Mouse (Mus musculus) midbrain, postnatal 0 days (tissue): ENCODE data around the gene Stard5. TPM values are rescaled to one million over a fixed set of nuclear protein-coding genes. Genes with fewer than 3 reads are reported as not detected.
A peak's percentile ranks its signal among the peaks of the same experiment; 100 is the strongest.

Experiments used
- ATAC-seq: fragments of 200-750 bp; cut with Nextera tagmentation; 2 replicates; pipeline ENCODE4 v1.8.0; 2017; ENCODE audit warnings: moderate number of reproducible peaks, mild to moderate bottlenecking, moderate TSS enrichment, moderate library complexity; ENCODE audit not compliant: low FRiP score
- DNase-seq: peaks from one replicate; pipeline ENCODE4 v3.0.0-alpha.2; 2015; ENCODE audit warnings: low spot score
- H3K27ac ChIP-seq: fragments of 300-500 bp; sonication (generic); 2 replicates; pipeline ENCODE4 v1.5.1; 2014; ENCODE audit warnings: low read depth, mild to moderate bottlenecking, low read length, mixed read lengths
- H3K27me3 ChIP-seq: fragments of 300-500 bp; sonication (generic); 2 replicates; pipeline ENCODE4 v1.6.1; 2014; ENCODE audit warnings: low read length, control low read depth, mixed read lengths; ENCODE audit not compliant: insufficient read depth
- H3K36me3 ChIP-seq: fragments of 300-500 bp; sonication (generic); 2 replicates; pipeline ENCODE4 v1.6.1; 2014; ENCODE audit warnings: low read length, control low read depth, mixed read lengths; ENCODE audit not compliant: insufficient read depth
- H3K4me1 ChIP-seq: fragments of 300-500 bp; sonication (generic); 2 replicates; pipeline ENCODE4 v1.6.1; 2014; ENCODE audit warnings: mild to moderate bottlenecking, control low read depth, antibody characterized with exemption, low read length, mixed read lengths; ENCODE audit not compliant: insufficient read depth
- H3K4me2 ChIP-seq: fragments of 300-500 bp; sonication (generic); 2 replicates; pipeline ENCODE4 v1.6.1; 2014; ENCODE audit warnings: low read depth, mild to moderate bottlenecking, low read length, mixed read lengths; ENCODE audit not compliant: poor library complexity, severe bottlenecking
- H3K4me3 ChIP-seq: fragments of 300-500 bp; sonication (generic); 2 replicates; pipeline ENCODE4 v1.5.1; 2014; ENCODE audit warnings: low read depth, mild to moderate bottlenecking, low read length, moderate library complexity
- H3K9ac ChIP-seq: fragments of 300-500 bp; sonication (generic); replicated peaks from 2 replicates; pipeline ENCODE4 v1.6.1; 2014; ENCODE audit warnings: mild to moderate bottlenecking, low read length, moderate library complexity, mixed read lengths; ENCODE audit not compliant: poor library complexity, severe bottlenecking
- H3K9me3 ChIP-seq: fragments of 300-500 bp; sonication (generic); 2 replicates; pipeline ENCODE4 v1.6.1; 2016; ENCODE audit warnings: low read length, control low read depth
- CTCF ChIP-seq: IDR thresholded peaks from 2 replicates; pipeline ENCODE4 v1.5.1; 2016; ENCODE audit warnings: antibody characterized with exemption, mild to moderate bottlenecking
- WGBS: fragments of 180-500 bp; shearing (Covaris S2); extraction: QIAGEN DNeasy Blood & Tissue Kit; methylation state at CpG from one replicate; pipeline ENCODE4 v1.1.7; 2014; 5-methylcytosine and 5-hydroxymethylcytosine counted together
- polyA plus RNA-seq: library from polyadenylated mRNA; unstranded; fragments of >200 nt; fragmentation: Nextera tagmentation; extraction: Ambion mirVana; gene quantifications from 2 replicates; pipeline ENCODE4 v1.2.1, GENCODE M21; 2015
- total RNA-seq: library from RNA; depleted of rRNA; stranded (reverse); fragments of >200 nt; gene quantifications from 2 replicates; pipeline ENCODE4 v1.2.3, GENCODE M21; 2014

Gene Stard5
- total and polyA plus RNA-seq, 2 experiments from 2014 or later: 4.3 to 6.8 TPM

DNA sequence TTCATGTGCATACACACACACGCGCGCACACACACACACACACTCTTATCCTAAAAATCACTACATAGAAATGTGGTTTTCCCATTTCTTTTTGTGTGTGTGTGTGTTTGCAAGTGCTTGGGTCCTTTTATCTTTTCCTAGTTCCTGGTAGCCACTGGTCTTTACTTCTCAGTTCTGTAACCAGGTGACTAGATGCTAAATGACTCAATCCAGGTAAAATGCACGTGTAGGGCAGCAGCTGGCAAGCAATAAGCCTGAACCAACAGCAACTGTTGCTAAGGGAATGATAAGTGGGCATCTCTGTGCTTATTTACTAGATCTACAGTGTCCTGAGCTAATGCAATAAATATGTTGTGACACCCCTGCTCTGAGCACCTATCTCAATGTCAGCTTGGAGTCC lies 4.4 kb upstream of the Stard5 start:
- Histone ChIP-seq H3K9ac (no peak overlapping the region), H3K27ac (no peak overlapping the region), H3K4me1 (peaks cover 5% of the 10 kb centered on the region; the same call in 1 of the 2 replicates), H3K4me2 (no peak overlapping the region), H3K36me3 (no peaks in the 10 kb centered on the region), H3K4me3 (no peak overlapping the region), H3K9me3 (no peaks in the 10 kb centered on the region), H3K27me3 (no peaks in the 10 kb centered on the region)
- DNase-seq (no peak), ATAC-seq (no peak)
- no peak for TF ChIP-seq CTCF
- 89% methylated on average over 4 of the region's 4 CpGs for WGBS

DNA sequence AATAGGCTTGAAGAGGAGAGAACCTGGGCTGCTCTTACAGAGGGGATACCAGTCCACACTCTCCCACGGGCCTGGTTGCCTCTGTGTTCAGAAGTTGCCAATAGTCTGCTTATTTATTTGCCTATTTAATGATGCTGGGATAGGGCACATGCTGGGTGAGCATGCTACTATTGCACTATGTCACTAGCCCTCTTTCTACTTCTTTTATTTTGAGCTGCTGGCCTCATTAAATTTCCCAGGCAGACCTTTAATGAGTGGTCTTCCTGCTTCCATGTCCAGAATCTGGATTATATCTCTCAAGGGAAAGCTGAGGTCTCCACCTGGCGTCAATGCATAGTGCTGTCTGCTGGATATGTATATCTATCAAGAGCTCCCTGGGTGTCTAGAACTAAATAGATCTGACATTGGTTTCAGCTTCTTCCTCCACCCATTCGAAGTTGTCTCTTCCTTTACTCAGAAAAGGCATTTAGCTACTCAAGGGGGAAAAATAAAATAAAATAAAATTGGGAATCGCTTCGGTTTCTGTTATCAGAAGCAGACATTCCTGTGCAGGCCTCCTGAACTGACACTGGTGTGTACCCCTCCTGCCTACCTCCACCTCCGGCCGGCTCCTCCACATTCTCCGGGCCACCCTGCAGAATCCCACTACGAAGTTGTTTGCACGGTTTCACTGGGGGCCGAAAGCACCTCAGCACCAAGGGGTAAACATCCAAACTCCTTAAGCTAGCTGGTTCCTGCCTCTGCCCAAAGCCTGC lies 509 bp upstream of the Stard5 start:
- peak overlapping the region; percentile 74 for H3K27ac ChIP-seq
- peak overlapping the region; percentile 58 for H3K4me2 ChIP-seq
- peaks cover 5% of the 10 kb centered on the region; the same call in 1 of the 2 replicates for H3K4me1 ChIP-seq
- H3K27me3 ChIP-seq: no peaks in the 10 kb centered on the region
- DNase-seq (peak; percentile 47), ATAC-seq (peak; percentile 50; the same call in 1 of the 2 replicates)
- H3K4me3 ChIP-seq: peak overlapping the region; percentile 53
- 11% methylated on average over 11 of the region's 11 CpGs for WGBS
- H3K36me3 ChIP-seq: no peaks in the 10 kb centered on the region
- peak; percentile 53 for TF ChIP-seq CTCF
- no peaks in the 10 kb centered on the region for H3K9me3 ChIP-seq
- H3K9ac ChIP-seq: peak overlapping the region; percentile 59

GRCm38 (mm10) chr7:83632682-83633120 lies 942 bp downstream of the Stard5 start:
- 57% methylated on average over 6 of the region's 6 CpGs for WGBS
- Histone ChIP-seq H3K36me3 (no peaks in the 10 kb centered on the region), H3K4me2 (peak overlapping the region; percentile 58), H3K27ac (no peak overlapping the region), H3K9ac (no peak overlapping the region), H3K9me3 (no peaks in the 10 kb centered on the region), H3K27me3 (no peaks in the 10 kb centered on the region), H3K4me1 (peaks cover 5% of the 10 kb centered on the region; the same call in 1 of the 2 replicates), H3K4me3 (peak overlapping the region; percentile 53; the same call in 1 of the 2 replicates)
- ATAC-seq (no peak), DNase-seq (no peak)
- no peak for TF ChIP-seq CTCF

DNA sequence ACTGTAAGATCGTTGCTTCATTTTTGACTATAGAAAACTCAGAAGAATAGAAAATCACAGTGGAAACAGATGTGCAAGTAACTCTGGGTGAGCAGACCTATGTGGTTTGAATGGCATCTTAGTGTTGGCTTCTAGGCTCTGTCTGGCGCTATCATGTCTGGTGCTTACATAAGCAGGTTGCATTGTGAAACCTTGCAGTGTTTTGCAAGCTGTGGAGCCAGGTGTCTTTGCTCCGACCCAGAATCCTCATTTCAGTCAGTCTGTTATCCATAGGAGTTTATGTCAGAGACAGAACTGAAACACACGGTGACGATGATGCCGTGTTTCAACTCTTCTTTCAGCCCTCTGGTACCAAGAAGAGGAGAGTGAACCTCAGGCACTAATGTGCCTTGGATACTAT lies 2.1 kb downstream of the Stard5 start:
- H3K4me3 ChIP-seq: no peak overlapping the region
- DNase-seq (no peak), ATAC-seq (no peak)
- H3K4me1 ChIP-seq: peaks cover 5% of the 10 kb centered on the region; the same call in 1 of the 2 replicates
- H3K36me3 ChIP-seq: no peaks in the 10 kb centered on the region
- WGBS: 93% methylated on average over 6 of the region's 6 CpGs
- no peaks in the 10 kb centered on the region for H3K27me3 ChIP-seq
- no peak overlapping the region for H3K27ac ChIP-seq
- no peak overlapping the region for H3K4me2 ChIP-seq
- no peaks in the 10 kb centered on the region for H3K9me3 ChIP-seq
- no peak overlapping the region for H3K9ac ChIP-seq
- TF ChIP-seq CTCF: no peak

- Histone ChIP-seq H3K9ac (no peak overlapping the region), H3K36me3 (no peaks in the 10 kb centered on the region; the same call in 1 of the 2 replicates), H3K27me3 (no peaks in the 10 kb centered on the region), H3K4me2 (no peak overlapping the region), H3K27ac (no peak overlapping the region), H3K9me3 (no peaks in the 10 kb centered on the region), H3K4me1 (peaks cover 4% of the 10 kb centered on the region; the same call in 1 of the 2 replicates), H3K4me3 (no peak overlapping the region)
- 73% methylated on average over 2 of the region's 2 CpGs for WGBS
- peak; percentile 58 for DNase-seq
- TF ChIP-seq CTCF: no peak
- no peak for ATAC-seq
Measured at GRCm38 (mm10) chr7:83635726-83636125, 4.0 kb downstream of the Stard5 start.

- no peak for DNase-seq
- ATAC-seq: no peak
- 89% methylated on average over 8 of the region's 8 CpGs for WGBS
- Histone ChIP-seq H3K4me2 (no peak overlapping the region), H3K9me3 (no peaks in the 10 kb centered on the region), H3K36me3 (no peaks in the 10 kb centered on the region; the same call in 1 of the 2 replicates), H3K27ac (no peak overlapping the region), H3K9ac (no peak overlapping the region), H3K4me3 (no peak overlapping the region), H3K4me1 (no peaks in the 10 kb centered on the region; the same call in 1 of the 2 replicates), H3K27me3 (no peaks in the 10 kb centered on the region)
- no peak for TF ChIP-seq CTCF
Measured at GRCm38 (mm10) chr7:83636425-83636824, 4.7 kb downstream of the Stard5 start.
